Mouse (Mus musculus): ENCODE measurements at regions not wholly inside any gene's neighbourhood (a gene's known extent, or its start where the extent isn't known, plus 50 kb on each side); places are given as distances from the start of the nearest gene placed in this dataset.

DNA sequence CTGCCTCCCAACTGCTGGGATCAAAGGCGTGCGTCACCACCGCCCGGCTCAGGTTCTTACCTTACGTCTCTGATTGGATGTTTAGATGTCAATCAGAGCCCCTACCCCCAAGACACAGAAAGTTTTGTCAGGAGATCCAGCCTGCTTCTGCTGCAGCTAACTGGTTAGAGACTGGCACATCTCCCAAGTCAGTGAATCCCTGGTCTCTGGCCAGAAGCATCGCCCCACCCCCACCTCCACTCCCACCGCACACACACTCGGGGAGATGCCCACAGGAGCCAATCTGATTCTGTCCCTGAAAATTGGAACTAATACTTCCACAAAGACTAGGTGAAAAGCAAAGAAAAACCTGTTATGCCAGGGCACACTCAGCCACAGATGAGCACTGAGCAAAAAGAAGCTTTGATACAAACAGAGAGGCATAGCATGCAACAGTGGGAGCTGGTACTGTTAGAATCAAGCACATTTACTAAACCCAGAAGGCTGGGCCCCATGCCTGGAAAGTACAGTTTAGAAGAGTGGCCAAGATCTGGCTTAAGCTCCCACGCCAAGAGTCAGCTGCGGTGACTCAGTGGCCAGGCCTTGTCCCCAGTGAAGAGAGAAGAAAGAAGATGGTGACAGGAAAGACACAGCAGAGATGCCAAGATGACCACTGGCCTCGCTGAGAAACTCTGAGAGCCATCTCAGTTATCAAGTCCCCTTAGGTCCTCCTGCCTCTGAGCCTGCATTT, 130.4 kb downstream of the Utp6 start:
- H3K27me3 ChIP-seq (ENCODE audit: control insufficient read depth, insufficient read depth, low read depth, low read length) = no peaks in the 10 kb centered on the region
- H3K4me2 ChIP-seq (ENCODE audit: low read depth, low read length) = no peak overlapping the region
- 77% methylated on average over 11 of the region's 11 CpGs for WGBS (ENCODE audit: insufficient replicate concordance)
- H3K9me3 ChIP-seq (replicated peaks; ENCODE audit: control insufficient read depth, low read length) = no peaks in the 10 kb centered on the region
- no peak for ATAC-seq (ENCODE audit: low read depth)
- no peak overlapping the region for H3K4me3 ChIP-seq (ENCODE audit: low read depth, low read length)
- H3K4me1 ChIP-seq (ENCODE audit: control insufficient read depth, low read depth, low read length) = peaks cover under 1% of the 10 kb centered on the region; the same call in 1 of the 2 replicates
- H3K36me3 ChIP-seq (ENCODE audit: control insufficient read depth, insufficient read depth) = no peaks in the 10 kb centered on the region
- no peak overlapping the region for H3K9ac ChIP-seq (ENCODE audit: low read depth, low read length)
- no peak overlapping the region for H3K27ac ChIP-seq (ENCODE audit: low read length)

DNA sequence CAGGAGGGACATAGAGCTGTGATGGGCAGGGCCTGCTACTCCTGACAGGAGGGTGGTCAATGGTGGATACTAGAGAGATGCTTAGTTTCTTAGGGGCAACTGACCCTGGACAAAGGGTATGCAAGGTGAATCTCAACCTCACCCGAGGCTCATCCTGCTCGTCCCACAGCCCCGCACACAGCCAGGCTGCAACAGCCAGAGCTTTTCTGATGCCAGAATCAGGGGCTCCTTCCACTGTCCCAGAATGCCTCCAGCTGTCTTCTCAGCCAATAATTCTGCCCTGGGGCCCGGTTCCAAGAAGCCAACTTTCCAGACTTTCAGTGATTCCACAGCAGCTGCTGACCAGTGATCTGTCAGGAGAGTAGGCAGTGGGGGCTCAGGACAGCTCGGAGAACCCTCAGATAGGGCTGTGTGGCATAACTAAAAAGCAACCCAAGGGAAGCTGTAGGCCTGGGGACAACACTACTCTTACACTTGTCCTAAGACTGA, 131.6 kb downstream of the Utp6 start:
- H3K4me3 ChIP-seq (ENCODE audit: low read depth, low read length) = no peak overlapping the region
- H3K27ac ChIP-seq (ENCODE audit: low read length) = no peak overlapping the region
- no peak overlapping the region for H3K4me2 ChIP-seq (ENCODE audit: low read depth, low read length)
- H3K9me3 ChIP-seq (replicated peaks; ENCODE audit: control insufficient read depth, low read length) = no peaks in the 10 kb centered on the region
- H3K9ac ChIP-seq (ENCODE audit: low read depth, low read length) = no peak overlapping the region
- 71% methylated on average over 5 of the region's 5 CpGs for WGBS (ENCODE audit: insufficient replicate concordance)
- H3K36me3 ChIP-seq (ENCODE audit: control insufficient read depth, insufficient read depth) = no peaks in the 10 kb centered on the region
- ATAC-seq (ENCODE audit: low read depth) = no peak
- H3K27me3 ChIP-seq (ENCODE audit: control insufficient read depth, insufficient read depth, low read depth, low read length) = no peaks in the 10 kb centered on the region
- H3K4me1 ChIP-seq (ENCODE audit: control insufficient read depth, low read depth, low read length) = no peaks in the 10 kb centered on the region

DNA sequence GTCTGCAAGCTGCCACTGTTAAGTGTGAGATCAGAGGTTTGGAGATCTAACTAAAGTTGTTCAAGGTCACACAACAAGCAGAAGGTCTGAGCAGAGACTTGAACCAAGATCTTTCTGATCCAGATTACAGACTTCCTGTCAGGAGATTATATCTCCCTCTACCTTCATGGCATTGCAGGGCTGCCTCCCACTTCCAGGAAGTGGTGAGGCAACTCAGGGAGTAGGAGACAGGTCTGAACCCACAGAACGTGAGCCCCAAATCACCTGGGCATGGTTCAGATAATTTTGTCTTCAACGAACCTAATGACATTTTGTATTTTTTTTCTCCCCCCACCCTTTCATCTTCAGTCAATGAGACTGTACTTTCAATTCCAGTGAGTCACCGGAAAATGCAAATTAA, 135.2 kb downstream of the Utp6 start:
- H3K27me3 ChIP-seq (ENCODE audit: control insufficient read depth, insufficient read depth, low read depth, low read length) = no peaks in the 10 kb centered on the region
- ATAC-seq (ENCODE audit: low read depth) = no peak
- H3K9me3 ChIP-seq (replicated peaks; ENCODE audit: control insufficient read depth, low read length) = no peaks in the 10 kb centered on the region
- H3K4me1 ChIP-seq (ENCODE audit: control insufficient read depth, low read depth, low read length) = no peaks in the 10 kb centered on the region
- no peak overlapping the region for H3K27ac ChIP-seq (ENCODE audit: low read length)
- no peak overlapping the region for H3K9ac ChIP-seq (ENCODE audit: low read depth, low read length)
- H3K36me3 ChIP-seq (ENCODE audit: control insufficient read depth, insufficient read depth) = no peaks in the 10 kb centered on the region
- H3K4me2 ChIP-seq (ENCODE audit: low read depth, low read length) = no peak overlapping the region
- no peak overlapping the region for H3K4me3 ChIP-seq (ENCODE audit: low read depth, low read length)
- WGBS (ENCODE audit: insufficient replicate concordance) = 61% methylated on average over 3 of the region's 3 CpGs

DNA sequence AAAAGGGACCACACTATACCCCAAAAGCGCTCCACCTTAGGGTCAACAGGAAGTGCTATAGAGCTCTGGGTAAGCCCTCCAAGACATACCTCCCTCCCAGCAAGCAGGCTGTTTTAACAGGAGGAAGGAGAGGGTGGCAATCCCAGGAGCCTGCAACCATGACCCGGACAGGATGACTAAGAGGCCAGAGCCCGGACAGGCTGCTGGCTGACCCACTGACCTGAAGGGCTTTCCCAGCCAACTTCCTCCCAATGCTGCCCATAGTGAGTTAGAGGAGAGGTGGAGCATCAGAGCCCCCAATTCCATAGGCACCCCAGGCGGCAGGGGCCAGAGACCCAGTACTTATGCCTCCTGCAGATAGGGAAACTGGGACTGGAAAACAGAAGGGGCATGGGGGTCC, 136.3 kb downstream of the Utp6 start:
- H3K36me3 ChIP-seq (ENCODE audit: control insufficient read depth, insufficient read depth) = no peaks in the 10 kb centered on the region
- no peak overlapping the region for H3K4me2 ChIP-seq (ENCODE audit: low read depth, low read length)
- H3K9me3 ChIP-seq (replicated peaks; ENCODE audit: control insufficient read depth, low read length) = no peaks in the 10 kb centered on the region
- H3K27ac ChIP-seq (ENCODE audit: low read length) = no peak overlapping the region
- H3K4me1 ChIP-seq (ENCODE audit: control insufficient read depth, low read depth, low read length) = no peaks in the 10 kb centered on the region
- H3K4me3 ChIP-seq (ENCODE audit: low read depth, low read length) = no peak overlapping the region
- H3K27me3 ChIP-seq (ENCODE audit: control insufficient read depth, insufficient read depth, low read depth, low read length) = no peaks in the 10 kb centered on the region
- no peak for ATAC-seq (ENCODE audit: low read depth)
- no peak overlapping the region for H3K9ac ChIP-seq (ENCODE audit: low read depth, low read length)
- WGBS (ENCODE audit: insufficient replicate concordance) = 52% methylated on average over 4 of the region's 4 CpGs

DNA sequence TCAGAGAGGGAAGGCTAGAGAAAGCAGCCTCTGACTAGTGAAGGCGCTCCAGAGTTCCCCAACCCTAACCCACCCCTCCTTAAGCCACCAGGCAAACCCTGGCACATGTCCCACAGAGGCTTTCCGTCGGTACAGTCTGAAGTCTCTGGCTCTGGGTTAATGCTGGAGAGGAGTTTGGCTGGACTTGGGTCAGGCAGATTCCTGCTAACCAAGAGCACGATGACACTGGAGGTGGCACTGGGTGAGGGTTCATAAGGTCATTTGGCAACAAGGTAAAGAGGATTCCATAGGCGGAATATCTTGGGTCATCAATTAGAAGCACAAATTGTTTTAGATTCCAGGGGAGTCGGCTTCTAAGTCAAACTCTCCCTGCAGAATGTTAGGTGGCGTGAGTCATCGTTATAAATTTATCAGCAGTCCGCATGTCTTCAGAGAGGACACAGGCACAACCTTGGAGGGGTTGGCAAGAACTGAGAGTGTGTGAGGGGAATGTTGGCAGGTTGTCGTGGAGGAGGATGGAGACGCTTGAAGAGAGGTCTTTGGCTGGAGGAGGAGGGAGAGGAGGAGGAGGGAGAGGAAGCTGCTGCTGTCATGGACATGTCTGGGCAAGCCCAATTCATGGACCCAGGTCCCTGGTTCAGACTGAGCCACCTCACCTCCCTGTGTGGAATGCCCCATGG, 138.4 kb downstream of the Utp6 start:
- ATAC-seq (ENCODE audit: low read depth) = no peak
- no peak overlapping the region for H3K27ac ChIP-seq (ENCODE audit: low read length)
- WGBS (ENCODE audit: insufficient replicate concordance) = 68% methylated on average over 11 of the region's 11 CpGs
- no peak overlapping the region for H3K9ac ChIP-seq (ENCODE audit: low read depth, low read length)
- H3K4me3 ChIP-seq (ENCODE audit: low read depth, low read length) = no peak overlapping the region
- H3K9me3 ChIP-seq (replicated peaks; ENCODE audit: control insufficient read depth, low read length) = no peaks in the 10 kb centered on the region
- H3K36me3 ChIP-seq (ENCODE audit: control insufficient read depth, insufficient read depth) = no peaks in the 10 kb centered on the region
- no peak overlapping the region for H3K4me2 ChIP-seq (ENCODE audit: low read depth, low read length)
- no peaks in the 10 kb centered on the region for H3K4me1 ChIP-seq (ENCODE audit: control insufficient read depth, low read depth, low read length)
- H3K27me3 ChIP-seq (ENCODE audit: control insufficient read depth, insufficient read depth, low read depth, low read length) = no peaks in the 10 kb centered on the region

DNA sequence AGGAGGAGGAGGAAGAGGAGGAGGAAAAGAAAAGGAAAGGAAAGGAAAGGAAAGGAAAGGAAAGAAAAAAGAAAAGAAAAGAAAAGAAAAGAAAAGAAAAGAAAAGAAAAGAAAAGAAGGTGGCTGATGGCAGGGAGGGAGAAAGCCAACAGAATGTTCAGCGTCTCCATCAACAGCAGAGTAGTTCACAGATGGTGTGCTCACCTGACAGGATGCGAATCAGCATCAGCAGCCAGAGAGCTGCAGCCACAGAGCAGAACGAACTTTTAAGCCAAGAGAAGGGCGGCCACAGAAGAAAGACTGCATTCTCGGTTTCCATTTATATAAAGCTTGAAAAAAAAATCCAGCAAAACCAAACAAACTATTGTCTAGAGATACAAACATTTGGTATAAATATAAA, 140.2 kb downstream of the Utp6 start:
- ATAC-seq (ENCODE audit: low read depth) = no peak
- Histone ChIP-seq H3K9me3 (replicated peaks; ENCODE audit: control insufficient read depth, low read length) (no peaks in the 10 kb centered on the region), H3K36me3 (ENCODE audit: control insufficient read depth, insufficient read depth) (no peaks in the 10 kb centered on the region), H3K4me1 (ENCODE audit: control insufficient read depth, low read depth, low read length) (no peaks in the 10 kb centered on the region), H3K9ac (ENCODE audit: low read depth, low read length) (no peak overlapping the region), H3K4me2 (ENCODE audit: low read depth, low read length) (no peak overlapping the region), H3K4me3 (ENCODE audit: low read depth, low read length) (no peak overlapping the region), H3K27ac (ENCODE audit: low read length) (no peak overlapping the region), H3K27me3 (ENCODE audit: control insufficient read depth, insufficient read depth, low read depth, low read length) (no peaks in the 10 kb centered on the region)
- WGBS (ENCODE audit: insufficient replicate concordance) = 69% methylated on average over 5 of the region's 5 CpGs

DNA sequence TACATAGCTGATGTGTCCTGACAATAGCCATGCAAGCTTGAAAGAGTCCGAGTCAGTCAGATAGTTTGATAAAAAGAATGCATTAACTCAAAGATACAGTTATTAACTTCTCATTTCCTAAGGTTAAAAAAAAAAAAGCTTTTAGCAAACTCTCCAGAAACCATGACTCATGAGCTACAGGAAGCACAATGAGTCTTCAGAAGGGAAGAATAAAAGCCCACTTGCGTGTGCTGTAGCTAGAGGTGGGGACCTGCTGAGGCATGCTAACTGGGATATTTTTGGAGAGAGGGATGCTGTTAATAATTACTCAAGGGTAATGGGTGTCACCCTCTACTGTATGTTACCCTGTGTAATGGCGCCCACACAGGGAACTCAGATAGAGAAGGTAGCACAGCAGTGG, 147.0 kb downstream of the Utp6 start:
- Histone ChIP-seq H3K4me1 (ENCODE audit: control insufficient read depth, low read depth, low read length) (no peaks in the 10 kb centered on the region), H3K27me3 (ENCODE audit: control insufficient read depth, insufficient read depth, low read depth, low read length) (no peaks in the 10 kb centered on the region), H3K9ac (ENCODE audit: low read depth, low read length) (no peak overlapping the region), H3K27ac (ENCODE audit: low read length) (no peak overlapping the region), H3K4me2 (ENCODE audit: low read depth, low read length) (no peak overlapping the region), H3K4me3 (ENCODE audit: low read depth, low read length) (no peak overlapping the region), H3K36me3 (ENCODE audit: control insufficient read depth, insufficient read depth) (no peaks in the 10 kb centered on the region), H3K9me3 (replicated peaks; ENCODE audit: control insufficient read depth, low read length) (no peaks in the 10 kb centered on the region)
- 68% methylated on average over 3 of the region's 3 CpGs for WGBS (ENCODE audit: insufficient replicate concordance)
- no peak for ATAC-seq (ENCODE audit: low read depth)

DNA sequence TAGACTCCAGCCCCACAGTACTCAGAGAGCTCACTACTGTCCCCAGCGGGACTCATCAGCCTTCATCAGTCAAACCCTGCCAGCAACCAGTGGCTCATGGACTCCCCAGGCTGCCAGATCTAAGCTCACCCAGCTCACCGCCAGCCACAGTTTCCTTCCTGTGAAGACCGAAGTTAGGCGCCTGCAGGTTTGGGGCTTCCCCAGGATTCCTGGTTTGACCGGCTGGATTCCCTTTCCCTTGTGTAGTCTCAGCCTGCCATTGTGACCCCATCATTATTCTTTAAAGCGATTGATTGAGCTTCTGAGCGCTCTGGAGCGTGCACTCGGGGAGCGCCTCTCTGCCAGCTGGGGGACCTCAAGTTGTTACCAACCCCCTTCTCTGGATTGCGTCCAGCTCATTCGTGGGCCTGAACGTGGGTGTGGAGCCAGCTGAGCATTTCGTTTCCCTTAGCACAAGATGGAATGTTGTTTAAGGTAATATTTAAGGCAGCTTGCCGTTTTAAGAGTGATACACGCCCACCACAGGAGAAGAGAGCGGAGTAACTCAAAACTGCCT, 155.2 kb downstream of the Utp6 start:
- H3K9ac ChIP-seq (ENCODE audit: low read depth, low read length) = no peak overlapping the region
- 25% methylated on average over 17 of the region's 17 CpGs for WGBS (ENCODE audit: insufficient replicate concordance)
- no peaks in the 10 kb centered on the region for H3K36me3 ChIP-seq (ENCODE audit: control insufficient read depth, insufficient read depth)
- no peaks in the 10 kb centered on the region for H3K9me3 ChIP-seq (replicated peaks; ENCODE audit: control insufficient read depth, low read length)
- no peak overlapping the region for H3K4me3 ChIP-seq (ENCODE audit: low read depth, low read length)
- no peak overlapping the region for H3K4me2 ChIP-seq (ENCODE audit: low read depth, low read length)
- H3K4me1 ChIP-seq (ENCODE audit: control insufficient read depth, low read depth, low read length) = no peaks in the 10 kb centered on the region
- no peak overlapping the region for H3K27ac ChIP-seq (ENCODE audit: low read length)
- ATAC-seq (ENCODE audit: low read depth) = no peak
- H3K27me3 ChIP-seq (ENCODE audit: control insufficient read depth, insufficient read depth, low read depth, low read length) = no peaks in the 10 kb centered on the region

DNA sequence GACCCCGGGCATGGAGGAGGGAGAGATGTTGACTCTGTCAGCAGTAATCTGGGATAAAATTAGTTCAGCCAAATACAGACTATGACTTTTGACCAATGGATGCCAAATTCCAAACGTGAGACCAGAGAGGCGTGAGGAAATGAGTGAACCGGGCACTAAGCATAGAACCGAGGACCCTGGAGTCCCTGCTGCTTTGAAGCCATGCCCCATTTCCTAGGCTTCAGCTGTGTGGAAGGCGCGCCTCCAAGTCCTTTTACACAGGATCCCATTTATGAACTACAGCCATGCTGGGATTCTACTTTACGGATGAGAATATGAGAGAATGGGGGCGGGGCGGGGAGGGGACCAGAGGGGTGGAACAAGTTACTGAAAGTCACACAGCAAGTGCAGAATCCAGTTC, 155.8 kb downstream of the Utp6 start:
- Histone ChIP-seq H3K4me2 (ENCODE audit: low read depth, low read length) (no peak overlapping the region), H3K27ac (ENCODE audit: low read length) (no peak overlapping the region), H3K4me3 (ENCODE audit: low read depth, low read length) (no peak overlapping the region), H3K36me3 (ENCODE audit: control insufficient read depth, insufficient read depth) (no peaks in the 10 kb centered on the region), H3K9ac (ENCODE audit: low read depth, low read length) (no peak overlapping the region), H3K4me1 (ENCODE audit: control insufficient read depth, low read depth, low read length) (no peaks in the 10 kb centered on the region), H3K27me3 (ENCODE audit: control insufficient read depth, insufficient read depth, low read depth, low read length) (no peaks in the 10 kb centered on the region), H3K9me3 (replicated peaks; ENCODE audit: control insufficient read depth, low read length) (no peaks in the 10 kb centered on the region)
- no peak for ATAC-seq (ENCODE audit: low read depth)
- WGBS (ENCODE audit: insufficient replicate concordance) = 73% methylated on average over 10 of the region's 10 CpGs
